Mouse (Mus musculus) small intestine, adult 2 months (tissue): ENCODE data around the gene Nav1.

ENCODE experiments used
- CTCF ChIP-seq: fragments of 200-500 bp; IDR thresholded peaks from 2 replicates; pipeline ENCODE4 v1.5.1; 2012; ENCODE audit warnings: low read depth, mild to moderate bottlenecking, control low read depth, inconsistent platforms, low read length, moderate library complexity, mixed read lengths; ENCODE audit not compliant: insufficient replicate concordance, insufficient read length; ENCODE audit errors: extremely low read depth
- POLR2A ChIP-seq: fragments of 200-500 bp; IDR thresholded peaks from 2 replicates; pipeline ENCODE4 v1.6.1; 2012; ENCODE audit warnings: low read depth, mild to moderate bottlenecking, control low read depth, inconsistent platforms, low read length, moderate library complexity

DNA sequence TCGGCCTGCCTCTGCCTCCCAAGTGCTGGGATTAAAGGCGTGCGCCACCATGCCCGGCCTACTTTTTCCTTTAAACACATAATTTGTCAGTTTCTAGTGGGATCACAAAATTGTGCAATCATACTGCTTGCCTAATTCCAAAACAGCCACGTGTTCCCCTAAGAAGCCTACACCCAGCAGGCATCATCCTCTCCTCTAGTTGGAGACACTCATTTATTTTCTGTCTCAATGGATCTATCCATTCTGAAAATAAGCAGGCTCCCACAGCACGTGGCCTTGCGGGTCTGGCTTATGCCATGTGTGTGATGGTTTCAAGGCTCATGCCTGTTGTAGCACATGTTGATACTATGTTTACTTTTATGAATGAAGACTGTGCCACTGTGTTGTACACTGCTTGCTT lies 32.8 kb upstream of the Nav1 start:
- TF ChIP-seq CTCF (no peak), POLR2A (no peak)
